Mouse (Mus musculus): Measurements from ENCODE around the gene Nfasc. TPM values are rescaled to one million over a fixed set of nuclear protein-coding genes. Genes with fewer than 3 reads are reported as not detected.

Nfasc gene
- 40.1 and 44.8 TPM in 2 replicates for polyA plus RNA-seq (2014; fragmentation: Nextera tagmentation; extraction: Ambion mirVana)

DNA sequence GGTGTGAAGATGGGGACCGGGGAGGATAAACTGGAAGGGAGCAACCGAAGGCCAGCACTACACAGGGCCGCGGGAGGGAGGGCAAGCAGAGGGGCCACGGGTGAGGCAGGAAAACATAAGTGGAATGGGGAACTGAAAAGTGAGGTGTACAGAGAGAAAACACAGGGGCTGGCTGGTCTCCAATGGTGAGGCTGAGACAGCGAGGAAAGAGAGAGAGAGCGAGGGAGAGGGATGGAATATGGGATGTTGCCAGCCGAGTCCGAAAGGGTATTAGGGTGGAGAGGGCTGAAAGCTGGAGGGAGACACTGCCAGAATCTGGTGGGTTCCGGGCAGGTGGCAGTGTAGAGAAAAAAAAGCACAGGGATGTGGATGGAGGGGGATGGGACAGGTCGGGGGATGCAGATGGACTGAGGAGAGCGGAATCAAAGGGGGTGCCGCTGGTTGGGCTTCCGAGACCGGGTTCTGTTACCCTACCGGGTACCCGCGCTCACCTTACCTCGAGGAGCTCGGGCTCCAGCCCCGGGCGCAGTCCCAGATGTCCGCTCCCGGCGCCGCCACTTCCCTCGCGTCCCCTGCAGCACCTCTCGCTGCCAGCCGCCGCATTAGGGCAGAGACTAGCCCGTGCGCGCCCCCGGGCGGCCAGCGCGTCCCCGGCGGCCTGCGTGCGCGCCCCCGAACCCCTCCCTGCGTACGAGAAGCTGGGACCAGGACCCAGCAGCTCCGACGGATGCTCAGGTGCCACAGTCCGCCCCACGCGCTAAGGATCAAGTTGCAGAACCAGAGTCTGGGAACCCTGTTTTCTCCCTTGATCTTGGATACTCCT is at the start of gene Nfasc:
TSS of gene Nfasc (minus strand) at position 623 of the 823 bp plus-strand sequence.
- 3% methylated on average over 46 of the region's 51 CpGs for WGBS
- Histone ChIP-seq H3K4me2 (ENCODE audit: low read depth, low read length) (peak within 1 kb of the TSS; percentile 75), H3K27me3 (ENCODE audit: control insufficient read depth, insufficient read depth, low read length) (no peaks in the 10 kb centered on the region), H3K9me3 (ENCODE audit: control insufficient read depth, low read length) (no peaks in the 10 kb centered on the region), H3K36me3 (ENCODE audit: control insufficient read depth, insufficient read depth, low read length) (no peaks in the 10 kb centered on the region), H3K27ac (ENCODE audit: low read depth, low read length) (peak within 1 kb of the TSS; percentile 91), H3K4me1 (ENCODE audit: control insufficient read depth, insufficient read depth, low read length) (peaks cover 27% of the 10 kb centered on the region), H3K9ac (replicated peaks; ENCODE audit: low read depth, low read length) (peak within 1 kb of the TSS; percentile 78), H3K4me3 (ENCODE audit: low read depth, low read length) (peak within 1 kb of the TSS; percentile 62)
- peak; percentile 76 for ATAC-seq (ENCODE audit: low read depth)

DNA sequence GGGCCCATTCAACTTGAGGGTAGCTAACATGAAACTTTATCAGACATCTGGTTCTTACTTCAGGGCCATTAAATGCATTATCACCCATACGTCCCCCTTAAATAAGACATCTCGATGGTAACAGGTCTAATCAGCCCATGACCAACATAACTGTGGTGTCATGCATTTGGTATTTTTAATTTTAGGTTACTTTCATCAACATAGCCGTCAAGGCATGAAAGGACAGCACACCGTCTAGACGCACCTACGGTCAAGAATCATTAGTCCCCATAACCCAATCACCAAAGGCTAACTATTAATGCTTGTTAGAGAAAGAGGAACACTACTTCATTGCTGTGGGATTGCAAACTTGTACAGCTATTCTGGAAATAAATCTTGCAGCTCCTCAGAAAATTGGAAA is 49.5 kb upstream of the Nfasc start:
- WGBS = 92% methylated on average over 6 of the region's 6 CpGs
- ATAC-seq (ENCODE audit: low read depth) = no peak
- no peak overlapping the region for H3K4me3 ChIP-seq (ENCODE audit: low read depth, low read length)

DNA sequence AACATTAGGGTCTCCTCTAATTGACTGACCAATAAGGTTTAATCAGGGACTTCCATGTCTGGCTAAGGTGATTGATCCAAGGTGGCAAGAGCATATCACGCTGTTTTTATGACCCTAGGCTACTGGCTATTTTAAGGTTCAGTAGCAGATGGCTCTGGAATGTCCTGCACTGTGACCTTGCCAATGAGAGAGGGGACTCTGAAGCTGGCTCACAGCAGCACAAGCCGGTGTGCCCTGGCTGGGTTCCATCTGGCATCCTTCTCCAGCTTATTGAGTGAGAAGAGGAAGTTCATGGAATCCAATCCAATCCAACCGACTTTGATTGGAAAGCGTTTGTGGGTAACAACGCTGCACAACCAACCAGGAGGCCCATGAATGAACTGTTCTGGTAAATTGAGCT is 45.3 kb upstream of the Nfasc start:
- H3K9me3 ChIP-seq (ENCODE audit: control insufficient read depth, low read length) = no peaks in the 10 kb centered on the region
- ATAC-seq (ENCODE audit: low read depth) = no peak
- no peaks in the 10 kb centered on the region for H3K27me3 ChIP-seq (ENCODE audit: control insufficient read depth, insufficient read depth, low read length)
- no peak overlapping the region for H3K4me3 ChIP-seq (ENCODE audit: low read depth, low read length)
- H3K9ac ChIP-seq (replicated peaks; ENCODE audit: low read depth, low read length) = no peak overlapping the region
- H3K36me3 ChIP-seq (ENCODE audit: control insufficient read depth, insufficient read depth, low read length) = no peaks in the 10 kb centered on the region
- H3K4me2 ChIP-seq (ENCODE audit: low read depth, low read length) = no peak overlapping the region; the same call in 1 of the 2 replicates
- 53% methylated on average over 5 of the region's 5 CpGs for WGBS
- peaks cover 6% of the 10 kb centered on the region for H3K4me1 ChIP-seq (ENCODE audit: control insufficient read depth, insufficient read depth, low read length)
- H3K27ac ChIP-seq (ENCODE audit: low read depth, low read length) = no peak overlapping the region

More for the DNA sequence above, 49.5 kb upstream of the Nfasc start:
- no peaks in the 10 kb centered on the region for H3K36me3 ChIP-seq (ENCODE audit: control insufficient read depth, insufficient read depth, low read length)
- no peak overlapping the region for H3K9ac ChIP-seq (replicated peaks; ENCODE audit: low read depth, low read length)
- H3K27ac ChIP-seq (ENCODE audit: low read depth, low read length) = no peak overlapping the region
- H3K4me1 ChIP-seq (ENCODE audit: control insufficient read depth, insufficient read depth, low read length) = peaks cover 6% of the 10 kb centered on the region
- no peak overlapping the region for H3K4me2 ChIP-seq (ENCODE audit: low read depth, low read length)
- H3K27me3 ChIP-seq (ENCODE audit: control insufficient read depth, insufficient read depth, low read length) = no peaks in the 10 kb centered on the region
- H3K9me3 ChIP-seq (ENCODE audit: control insufficient read depth, low read length) = no peaks in the 10 kb centered on the region

DNA sequence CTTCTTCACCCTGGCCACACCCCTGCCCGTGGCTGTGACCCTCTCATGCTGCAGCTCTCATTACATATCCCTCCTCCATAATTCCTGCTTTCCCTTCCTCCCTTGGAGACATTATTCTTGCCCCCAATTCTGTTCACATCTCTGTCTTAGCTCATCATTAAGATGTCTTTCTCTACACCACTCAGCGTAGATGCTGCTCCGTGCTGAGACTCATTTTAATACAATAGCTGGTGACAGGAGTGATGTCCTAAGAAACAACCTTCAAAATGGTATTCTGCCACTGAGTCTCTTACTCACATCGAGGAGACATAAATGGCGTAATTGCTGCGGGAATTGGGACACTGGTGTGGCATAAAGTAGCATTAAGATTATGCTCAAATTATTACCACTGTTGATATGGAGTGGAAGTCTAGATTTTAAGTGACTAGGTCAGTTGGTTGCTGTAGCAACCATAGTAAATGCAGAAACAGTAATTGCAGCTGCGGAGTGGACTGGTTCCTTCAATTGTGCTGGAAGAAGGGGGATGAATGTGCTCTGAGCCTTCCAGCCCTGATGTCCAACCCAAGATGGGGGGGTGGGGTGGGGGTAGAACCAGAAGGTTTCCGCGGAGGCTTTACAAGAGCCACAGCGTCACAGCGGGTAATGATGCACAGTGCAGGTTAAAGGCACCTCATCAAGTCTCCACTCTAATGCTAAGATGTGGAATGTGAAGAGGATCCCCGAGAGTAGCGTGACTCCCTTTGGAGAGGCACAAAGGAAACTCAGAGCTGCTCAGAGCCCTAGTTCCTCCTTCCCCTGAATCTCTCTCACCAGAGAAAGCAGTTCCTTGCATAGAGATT is 40.2 kb upstream of the Nfasc start:
- Histone ChIP-seq H3K36me3 (ENCODE audit: control insufficient read depth, insufficient read depth, low read length) (no peaks in the 10 kb centered on the region), H3K4me2 (ENCODE audit: low read depth, low read length) (no peak overlapping the region), H3K27ac (ENCODE audit: low read depth, low read length) (no peak overlapping the region), H3K4me1 (ENCODE audit: control insufficient read depth, insufficient read depth, low read length) (peaks cover under 1% of the 10 kb centered on the region; the same call in 1 of the 2 replicates), H3K9me3 (ENCODE audit: control insufficient read depth, low read length) (no peaks in the 10 kb centered on the region), H3K4me3 (ENCODE audit: low read depth, low read length) (no peak overlapping the region), H3K9ac (replicated peaks; ENCODE audit: low read depth, low read length) (no peak overlapping the region), H3K27me3 (ENCODE audit: control insufficient read depth, insufficient read depth, low read length) (no peaks in the 10 kb centered on the region)
- 0 out of 2 replicates have a peak, but pooled peaks have one; percentile 38 for ATAC-seq (ENCODE audit: low read depth)
- WGBS = 60% methylated on average over 13 of the region's 13 CpGs

DNA sequence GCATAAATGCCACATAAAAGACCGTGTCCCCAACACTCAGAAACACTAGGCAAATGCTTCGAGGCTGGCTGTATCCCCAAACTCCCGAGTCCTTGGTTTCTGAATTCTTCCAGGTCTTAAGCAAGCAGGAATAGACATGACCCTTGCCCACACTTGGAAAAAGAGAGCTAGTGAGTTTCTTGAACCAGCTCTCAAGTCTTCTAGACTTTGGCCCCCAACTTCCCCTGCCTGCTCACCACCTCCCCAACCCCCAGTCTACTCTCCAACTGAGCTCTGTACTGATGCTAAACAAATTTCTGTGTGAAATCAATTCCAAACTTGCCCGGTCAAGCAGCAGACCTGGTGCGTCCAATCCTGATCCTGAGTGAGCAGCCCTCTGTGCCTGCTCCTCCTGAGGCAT is 39.4 kb upstream of the Nfasc start:
- Histone ChIP-seq H3K9ac (replicated peaks; ENCODE audit: low read depth, low read length) (no peak overlapping the region), H3K36me3 (ENCODE audit: control insufficient read depth, insufficient read depth, low read length) (no peaks in the 10 kb centered on the region), H3K4me3 (ENCODE audit: low read depth, low read length) (no peak overlapping the region), H3K9me3 (ENCODE audit: control insufficient read depth, low read length) (no peaks in the 10 kb centered on the region), H3K4me2 (ENCODE audit: low read depth, low read length) (no peak overlapping the region), H3K4me1 (ENCODE audit: control insufficient read depth, insufficient read depth, low read length) (no peaks in the 10 kb centered on the region), H3K27ac (ENCODE audit: low read depth, low read length) (no peak overlapping the region), H3K27me3 (ENCODE audit: control insufficient read depth, insufficient read depth, low read length) (no peaks in the 10 kb centered on the region)
- no peak for ATAC-seq (ENCODE audit: low read depth)
- 92% methylated on average over 5 of the region's 5 CpGs for WGBS

DNA sequence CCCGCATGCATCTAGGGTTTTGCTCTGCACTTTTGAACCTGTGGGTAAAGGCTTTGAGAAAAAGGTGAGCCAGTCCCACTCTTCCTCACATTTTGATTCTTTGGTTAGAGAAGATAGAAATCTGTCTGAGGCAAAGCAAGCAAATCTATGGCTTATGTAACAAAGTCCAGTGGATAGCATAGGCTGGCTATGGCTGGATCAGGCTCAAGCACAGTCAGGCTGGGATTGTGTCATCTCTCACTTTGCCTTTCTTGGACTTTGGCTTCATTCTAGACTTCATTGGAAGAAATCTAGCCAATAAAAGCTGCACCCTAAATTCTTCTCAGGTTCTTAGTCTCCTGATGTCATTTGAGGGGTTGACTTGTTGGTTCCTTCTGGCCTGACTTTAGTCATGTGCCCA is 38.7 kb upstream of the Nfasc start:
- no peaks in the 10 kb centered on the region for H3K9me3 ChIP-seq (ENCODE audit: control insufficient read depth, low read length)
- H3K4me3 ChIP-seq (ENCODE audit: low read depth, low read length) = no peak overlapping the region
- ATAC-seq (ENCODE audit: low read depth) = no peak
- H3K36me3 ChIP-seq (ENCODE audit: control insufficient read depth, insufficient read depth, low read length) = no peaks in the 10 kb centered on the region
- H3K27ac ChIP-seq (ENCODE audit: low read depth, low read length) = no peak overlapping the region
- H3K9ac ChIP-seq (replicated peaks; ENCODE audit: low read depth, low read length) = no peak overlapping the region
- H3K4me1 ChIP-seq (ENCODE audit: control insufficient read depth, insufficient read depth, low read length) = no peaks in the 10 kb centered on the region
- no peaks in the 10 kb centered on the region for H3K27me3 ChIP-seq (ENCODE audit: control insufficient read depth, insufficient read depth, low read length)
- H3K4me2 ChIP-seq (ENCODE audit: low read depth, low read length) = no peak overlapping the region
- WGBS = 95% methylated on average over 1 of the region's 1 CpGs

DNA sequence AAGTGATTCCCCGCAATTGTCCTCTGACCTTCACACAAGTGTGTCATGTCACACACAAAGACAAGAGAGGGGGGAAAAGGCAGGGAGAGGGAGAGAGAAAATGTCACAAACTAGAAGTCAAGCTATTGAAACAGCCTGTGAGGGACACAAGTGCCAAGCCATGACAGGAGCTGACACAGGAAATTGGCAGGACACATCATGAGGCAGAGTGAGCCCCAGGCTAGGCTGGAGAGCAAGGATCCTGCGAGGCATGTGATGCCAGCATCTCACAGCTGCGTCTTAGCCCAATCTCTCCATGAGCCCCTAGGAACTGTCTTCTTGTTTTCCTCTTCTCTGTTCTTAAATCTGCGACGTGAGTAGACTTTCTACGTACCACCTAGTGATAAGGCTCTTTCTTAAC is 33.4 kb upstream of the Nfasc start:
- ATAC-seq (ENCODE audit: low read depth) = no peak
- Histone ChIP-seq H3K9ac (replicated peaks; ENCODE audit: low read depth, low read length) (no peak overlapping the region), H3K27me3 (ENCODE audit: control insufficient read depth, insufficient read depth, low read length) (no peaks in the 10 kb centered on the region), H3K27ac (ENCODE audit: low read depth, low read length) (no peak overlapping the region), H3K4me2 (ENCODE audit: low read depth, low read length) (no peak overlapping the region), H3K9me3 (ENCODE audit: control insufficient read depth, low read length) (no peaks in the 10 kb centered on the region), H3K4me3 (ENCODE audit: low read depth, low read length) (no peak overlapping the region), H3K36me3 (ENCODE audit: control insufficient read depth, insufficient read depth, low read length) (no peaks in the 10 kb centered on the region), H3K4me1 (ENCODE audit: control insufficient read depth, insufficient read depth, low read length) (0 out of 2 replicates have a peak, but pooled peaks cover 4% of the 10 kb centered on the region)
- WGBS = 77% methylated on average over 6 of the region's 6 CpGs

DNA sequence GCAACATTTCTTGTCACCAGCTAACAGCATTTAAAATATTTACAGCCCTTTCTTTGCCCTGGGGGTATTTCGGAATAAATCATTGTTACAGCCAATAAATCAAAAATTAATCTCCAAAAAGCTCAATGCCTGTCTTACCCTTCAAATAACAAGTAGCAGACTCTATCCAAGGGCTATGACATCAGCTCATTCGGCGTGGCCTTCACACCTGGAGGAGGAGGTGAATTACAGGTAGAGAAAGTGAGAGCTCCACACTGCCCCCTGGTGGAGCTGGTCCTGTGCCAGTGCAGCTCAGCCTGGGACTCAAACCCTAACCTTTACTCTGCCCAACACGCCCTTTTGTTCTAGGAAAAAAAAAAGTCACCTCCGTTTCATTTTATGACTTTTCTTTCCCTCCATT is 29.8 kb upstream of the Nfasc start:
- no peak overlapping the region for H3K4me2 ChIP-seq (ENCODE audit: low read depth, low read length)
- no peaks in the 10 kb centered on the region for H3K36me3 ChIP-seq (ENCODE audit: control insufficient read depth, insufficient read depth, low read length)
- peaks cover 4% of the 10 kb centered on the region; the same call in 1 of the 2 replicates for H3K4me1 ChIP-seq (ENCODE audit: control insufficient read depth, insufficient read depth, low read length)
- H3K9me3 ChIP-seq (ENCODE audit: control insufficient read depth, low read length) = no peaks in the 10 kb centered on the region
- no peak overlapping the region for H3K27ac ChIP-seq (ENCODE audit: low read depth, low read length)
- H3K9ac ChIP-seq (replicated peaks; ENCODE audit: low read depth, low read length) = no peak overlapping the region
- WGBS = 26% methylated on average over 5 of the region's 5 CpGs
- no peaks in the 10 kb centered on the region for H3K27me3 ChIP-seq (ENCODE audit: control insufficient read depth, insufficient read depth, low read length)
- no peak overlapping the region for H3K4me3 ChIP-seq (ENCODE audit: low read depth, low read length)
- ATAC-seq (ENCODE audit: low read depth) = no peak

DNA sequence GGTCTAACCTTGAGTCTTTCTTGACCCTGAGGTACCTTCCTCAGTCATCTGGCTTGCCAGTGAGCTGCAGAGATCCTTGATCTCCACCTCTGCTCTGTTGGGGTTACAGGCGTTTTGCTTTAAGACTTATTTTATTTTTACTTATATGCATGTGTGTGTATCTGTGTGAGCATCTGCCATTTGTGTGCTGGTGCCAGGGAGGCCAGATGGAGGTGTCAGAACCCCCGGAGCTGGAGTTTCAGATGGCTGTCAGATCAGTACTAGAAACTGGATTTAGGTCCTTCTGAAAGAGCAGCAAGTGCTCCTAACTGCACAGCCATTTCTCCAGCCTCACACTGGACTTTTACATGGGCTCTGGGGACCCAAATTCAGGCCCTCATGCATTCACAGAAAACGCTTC is 28.0 kb upstream of the Nfasc start:
- Histone ChIP-seq H3K9me3 (ENCODE audit: control insufficient read depth, low read length) (no peaks in the 10 kb centered on the region), H3K27me3 (ENCODE audit: control insufficient read depth, insufficient read depth, low read length) (no peaks in the 10 kb centered on the region), H3K9ac (replicated peaks; ENCODE audit: low read depth, low read length) (no peak overlapping the region), H3K4me2 (ENCODE audit: low read depth, low read length) (no peak overlapping the region), H3K4me1 (ENCODE audit: control insufficient read depth, insufficient read depth, low read length) (peaks cover 16% of the 10 kb centered on the region), H3K36me3 (ENCODE audit: control insufficient read depth, insufficient read depth, low read length) (no peaks in the 10 kb centered on the region), H3K27ac (ENCODE audit: low read depth, low read length) (no peak overlapping the region), H3K4me3 (ENCODE audit: low read depth, low read length) (no peak overlapping the region)
- ATAC-seq (ENCODE audit: low read depth) = no peak
- WGBS = 72% methylated on average over 3 of the region's 3 CpGs
